ENCODE assay signal across 18 mouse cellular contexts in the genomic region with DNA sequence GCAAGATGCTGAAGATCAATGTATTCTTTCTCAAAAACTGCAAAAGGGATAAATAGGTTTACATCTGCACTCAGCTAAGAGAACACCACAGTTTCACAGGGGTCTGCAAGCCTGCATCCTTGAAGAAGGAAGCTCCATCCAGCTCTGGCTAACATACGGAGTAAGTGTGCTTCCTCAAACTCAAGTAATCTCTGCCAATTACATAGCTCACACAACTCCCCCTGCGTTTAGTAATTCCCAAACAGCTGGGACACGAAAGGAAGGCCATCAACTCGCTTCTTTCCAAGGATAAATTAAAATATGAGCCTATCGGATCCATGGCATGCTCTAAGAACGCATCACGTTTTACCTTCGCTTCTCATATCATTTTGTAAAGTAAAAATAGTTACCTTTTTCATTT.
DNase-seq lines count a peak whose midpoint lies in the region; ATAC-seq and TF ChIP-seq lines count a peak whose summit lies in the region.
"Had no signal": no experiment of that assay in that cellular context is flagged by ENCODE, and none has a peak within 500 bp of the region (broad histone marks: within the 10 kb centered on the region; RNA-seq: fewer than 3 reads in every experiment).

No protein-coding gene starts in this region.

- H3K9me3 ChIP-seq in hindbrain, embryonic 14.5 days (ENCODE audit: control insufficient read depth, low read length): no peaks in the 10 kb centered on the region
- no peaks in the 10 kb centered on the region for H3K9me3 ChIP-seq in hindbrain, embryonic 16.5 days (ENCODE audit: control insufficient read depth, low read length)
- H3K9me3 ChIP-seq: forebrain, embryonic 15.5 days had no signal

- no peak for ATAC-seq in hindbrain, embryonic 14.5 days (ENCODE audit: low FRiP score)
- no peak for ATAC-seq in hindbrain, embryonic 16.5 days
- ATAC-seq: forebrain, embryonic 15.5 days; liver, postnatal 0 days had no signal

- H3K36me3 ChIP-seq in hindbrain, embryonic 14.5 days (replicated peaks; ENCODE audit: control insufficient read depth, insufficient read depth): no peaks in the 10 kb centered on the region
- no peaks in the 10 kb centered on the region for H3K36me3 ChIP-seq in hindbrain, embryonic 16.5 days (ENCODE audit: control insufficient read depth, insufficient read depth, low read length)
- H3K36me3 ChIP-seq: forebrain, embryonic 15.5 days had no signal

- no peak for TF ChIP-seq CTCF in brain, embryonic 14.5 days (IDR thresholded peaks at IDR 0.05; ENCODE audit: borderline replicate concordance, extremely low read depth, insufficient read depth, insufficient read length)

- WGBS in hindbrain, embryonic 14.5 days: 63% methylated on average over 8 of the region's 8 CpGs
- 65% methylated on average over 8 of the region's 8 CpGs for WGBS in hindbrain, embryonic 16.5 days

- no peaks in the 10 kb centered on the region for H3K27me3 ChIP-seq in hindbrain, embryonic 14.5 days (ENCODE audit: control insufficient read depth, insufficient read depth, low read length)
- no peaks in the 10 kb centered on the region for H3K27me3 ChIP-seq in hindbrain, embryonic 16.5 days (replicated peaks; ENCODE audit: control insufficient read depth, insufficient read depth, low read length)
- H3K27me3 ChIP-seq: forebrain, embryonic 15.5 days had no signal

- peak; percentile 31 for DNase-seq in gastrocnemius, adult 18-20 months (ENCODE audit: low spot score)
- DNase-seq in gastrocnemius, adult 8-10 months (ENCODE audit: low spot score in 2 of 2): no peak
- no peak for DNase-seq in hindbrain, embryonic 14.5 days (ENCODE audit: low spot score)
- peak; percentile 40 for DNase-seq in brain, embryonic 14.5 days (ENCODE audit: low read depth)
- DNase-seq in heart, adult 9 months (ENCODE audit: low spot score in 2 of 2): peak; percentile 54 to 61
- no peak for DNase-seq in T-cell, adult 2 months (ENCODE audit: low spot score)
- no peak for DNase-seq in lung, postnatal 14 days
- DNase-seq: adrenal gland, postnatal 36 days; B cell, adult 2 months; cerebellum, adult 18-20 months; kidney, adult 8-10 months; kidney, postnatal 14 days; layer of hippocampus, postnatal 36 days; liver, postnatal 0 days; lung, postnatal 10 days had no signal

- peaks cover 12% of the 10 kb centered on the region; the same call in 1 of the 2 replicates for H3K4me1 ChIP-seq in hindbrain, embryonic 14.5 days (replicated peaks; ENCODE audit: control insufficient read depth, insufficient read depth, low read length)
- no peaks in the 10 kb centered on the region for H3K4me1 ChIP-seq in hindbrain, embryonic 16.5 days (ENCODE audit: control insufficient read depth, insufficient read depth, low read depth, low read length)

- H3K4me2 ChIP-seq in hindbrain, embryonic 14.5 days (replicated peaks): no peak overlapping the region
- no peak overlapping the region for H3K4me2 ChIP-seq in hindbrain, embryonic 16.5 days (ENCODE audit: low read length)
- H3K4me2 ChIP-seq: forebrain, embryonic 15.5 days had no signal

- H3K4me3 ChIP-seq in hindbrain, embryonic 14.5 days (replicated peaks; ENCODE audit: low read length): no peak overlapping the region
- H3K4me3 ChIP-seq in hindbrain, embryonic 16.5 days (ENCODE audit: low read length): no peak overlapping the region
- H3K4me3 ChIP-seq: forebrain, embryonic 15.5 days; layer of hippocampus, adult 2 months had no signal

- 0 out of 2 replicates have a peak overlapping the region, but pooled peaks have one; percentile 22 for H3K9ac ChIP-seq in hindbrain, embryonic 14.5 days
- H3K9ac ChIP-seq in hindbrain, embryonic 16.5 days (ENCODE audit: low read depth, low read length): no peak overlapping the region
- H3K9ac ChIP-seq: forebrain, embryonic 15.5 days; liver, postnatal 0 days had no signal

- TF ChIP-seq POLR2A in brain, embryonic 14.5 days (IDR thresholded peaks at IDR 0.05; ENCODE audit: borderline replicate concordance, extremely low read depth, insufficient read depth, insufficient read length, poor library complexity, severe bottlenecking): no peak

- no peak overlapping the region for H3K27ac ChIP-seq in hindbrain, embryonic 14.5 days
- no peak overlapping the region for H3K27ac ChIP-seq in hindbrain, embryonic 16.5 days (ENCODE audit: low read depth, low read length)
- H3K27ac ChIP-seq: forebrain, embryonic 15.5 days; layer of hippocampus, adult 2 months had no signal

Comparison
In these comparisons a context has a peak if more than half of its experiments do, and no peak if none do; other contexts are left out.
1. DNase-seq: peak in gastrocnemius, adult 18-20 months (single experiment), brain, embryonic 14.5 days (single experiment) and heart, adult 9 months (2 of 2); none in gastrocnemius, adult 8-10 months (0 of 2), hindbrain, embryonic 14.5 days (single experiment), T-cell, adult 2 months (single experiment) and lung, postnatal 14 days (single experiment).